Mouse (Mus musculus): ENCODE measurements at regions not wholly inside any gene's neighbourhood (a gene's known extent, or its start where the extent isn't known, plus 50 kb on each side); places are given as distances from the start of the nearest gene placed in this dataset.

GRCm38 (mm10) chr3:41412698-41413097 is 142.8 kb upstream of the Jade1 start:
- TF ChIP-seq POLR2A (IDR thresholded peaks at IDR 0.05; ENCODE audit: borderline replicate concordance, extremely low read depth, low read depth, low read length): no peak
- no peak for TF ChIP-seq CTCF (IDR thresholded peaks at IDR 0.05; ENCODE audit: insufficient read depth, low read length)
